In genomic region chr19:6841292-6841597, GRCm38 (mm10) we compare ENCODE assay signal across 9 mouse cellular contexts. TPM values are rescaled to one million over a fixed set of nuclear protein-coding genes. Genes with fewer than 3 reads are reported as not detected.
DNase-seq lines count a peak whose midpoint lies in the region; ATAC-seq and TF ChIP-seq lines count a peak whose summit lies in the region.
"Had no signal": no experiment of that assay in that cellular context is flagged by ENCODE, and none has a peak within 500 bp of the region (broad histone marks: within the 10 kb centered on the region; RNA-seq: fewer than 3 reads in every experiment).

No protein-coding gene starts in this region.

- H3K4me3 ChIP-seq in heart, embryonic 16.5 days (ENCODE audit: low read length): no peak overlapping the region
- no peak overlapping the region for H3K4me3 ChIP-seq in heart, embryonic 11.5 days (ENCODE audit: low read depth, low read length)
- H3K4me3 ChIP-seq in lung, postnatal 0 days (ENCODE audit: low read depth, low read length): no peak overlapping the region
- no peak overlapping the region for H3K4me3 ChIP-seq in neural tube, embryonic 14.5 days (ENCODE audit: low read depth, low read length)

- no peak for ATAC-seq in heart, embryonic 16.5 days (replicated peaks; ENCODE audit: extremely low read depth, insufficient read depth, low FRiP score)
- ATAC-seq in heart, embryonic 11.5 days (replicated peaks; ENCODE audit: insufficient number of reproducible peaks, low FRiP score, low TSS enrichment): no peak
- peak; percentile 54 for ATAC-seq in lung, postnatal 0 days
- peak; percentile 45; the same call in 1 of the 2 replicates for ATAC-seq in granulocyte monocyte progenitor cell, adult 5-6 weeks (replicated peaks; ENCODE audit: poor library complexity, severe bottlenecking)
- no peak for ATAC-seq in neural tube, embryonic 14.5 days (ENCODE audit: low read depth)

- no peak for TF ChIP-seq EP300 in lung, postnatal 0 days (IDR thresholded peaks at IDR 0.05)

- TF ChIP-seq CTCF in lung, postnatal 0 days (IDR thresholded peaks at IDR 0.05): no peak

- peaks cover 23% of the 10 kb centered on the region; the same call in 1 of the 2 replicates for H3K36me3 ChIP-seq in heart, embryonic 16.5 days (ENCODE audit: control insufficient read depth, insufficient read depth)
- peaks cover 5% of the 10 kb centered on the region; the same call in 1 of the 2 replicates for H3K36me3 ChIP-seq in heart, embryonic 11.5 days (ENCODE audit: control insufficient read depth, insufficient read depth, low read length)
- peaks cover 4% of the 10 kb centered on the region; the same call in 1 of the 2 replicates for H3K36me3 ChIP-seq in lung, postnatal 0 days (ENCODE audit: insufficient read depth, low read length)
- no peaks in the 10 kb centered on the region for H3K36me3 ChIP-seq in neural tube, embryonic 14.5 days (ENCODE audit: control insufficient read depth, insufficient read depth, low read length)

- peaks cover 6% of the 10 kb centered on the region for H3K4me1 ChIP-seq in heart, embryonic 16.5 days (ENCODE audit: control insufficient read depth, insufficient read depth, low read length)
- H3K4me1 ChIP-seq in heart, embryonic 11.5 days (ENCODE audit: control insufficient read depth, insufficient read depth, low read length): 0 out of 2 replicates have a peak, but pooled peaks cover 8% of the 10 kb centered on the region
- peaks cover 7% of the 10 kb centered on the region; the same call in 1 of the 2 replicates for H3K4me1 ChIP-seq in lung, postnatal 0 days (ENCODE audit: insufficient read depth, low read depth, low read length)
- H3K4me1 ChIP-seq in neural tube, embryonic 14.5 days (ENCODE audit: control insufficient read depth, insufficient read depth, low read length): peaks cover 16% of the 10 kb centered on the region

- H3K4me2 ChIP-seq in heart, embryonic 16.5 days (ENCODE audit: low read depth, low read length): peak overlapping the region; percentile 83
- H3K4me2 ChIP-seq in heart, embryonic 11.5 days: no peak overlapping the region; the same call in 1 of the 2 replicates
- H3K4me2 ChIP-seq in lung, postnatal 0 days (replicated peaks; ENCODE audit: low read depth, low read length): peak overlapping the region; percentile 91
- H3K4me2 ChIP-seq in neural tube, embryonic 14.5 days (ENCODE audit: low read depth, low read length): peak overlapping the region; percentile 98; the same call in 1 of the 2 replicates

- peaks cover 17% of the 10 kb centered on the region for H3K27me3 ChIP-seq in heart, embryonic 16.5 days (ENCODE audit: control insufficient read depth, insufficient read depth, low read length)
- peaks cover 57% of the 10 kb centered on the region for H3K27me3 ChIP-seq in heart, embryonic 11.5 days (ENCODE audit: control insufficient read depth, insufficient read depth, low read length)
- H3K27me3 ChIP-seq in lung, postnatal 0 days (replicated peaks; ENCODE audit: insufficient read depth, low read length): no peaks in the 10 kb centered on the region
- H3K27me3 ChIP-seq in neural tube, embryonic 14.5 days (ENCODE audit: control insufficient read depth, insufficient read depth, low read length): no peaks in the 10 kb centered on the region; the same call in 1 of the 2 replicates

- DNase-seq in lung, postnatal 0 days (ENCODE audit: low spot score): no peak
- DNase-seq in lung, postnatal 25 days (ENCODE audit: low spot score): no peak
- DNase-seq in cerebellum, postnatal 25 days: no peak
- DNase-seq in ovary, postnatal 14 days (ENCODE audit: low spot score): no peak
- DNase-seq: embryo, embryonic 11 days had no signal

- H3K9me3 ChIP-seq in heart, embryonic 16.5 days (replicated peaks; ENCODE audit: control insufficient read depth, low read length): peaks cover 3% of the 10 kb centered on the region; the same call in 1 of the 2 replicates
- H3K9me3 ChIP-seq in heart, embryonic 11.5 days (replicated peaks; ENCODE audit: control insufficient read depth, low read length): no peaks in the 10 kb centered on the region
- H3K9me3 ChIP-seq in lung, postnatal 0 days (ENCODE audit: low read length): no peaks in the 10 kb centered on the region
- H3K9me3 ChIP-seq in neural tube, embryonic 14.5 days (ENCODE audit: control insufficient read depth, low read length): no peaks in the 10 kb centered on the region

- H3K9ac ChIP-seq in heart, embryonic 16.5 days (ENCODE audit: low read length): peak overlapping the region; percentile 89
- no peak overlapping the region for H3K9ac ChIP-seq in heart, embryonic 11.5 days (ENCODE audit: low read depth, low read length)
- no peak overlapping the region for H3K9ac ChIP-seq in lung, postnatal 0 days (replicated peaks; ENCODE audit: low read depth)
- no peak overlapping the region for H3K9ac ChIP-seq in neural tube, embryonic 14.5 days (replicated peaks; ENCODE audit: low read depth, low read length)

- WGBS in heart, embryonic 16.5 days: 23% methylated on average over 3 of the region's 3 CpGs
- WGBS in heart, embryonic 11.5 days (ENCODE audit: insufficient replicate concordance): 15% methylated on average over 3 of the region's 3 CpGs
- 6% methylated on average over 3 of the region's 3 CpGs for WGBS in lung, postnatal 0 days
- WGBS in neural tube, embryonic 14.5 days: 7% methylated on average over 3 of the region's 3 CpGs

- H3K27ac ChIP-seq in heart, embryonic 16.5 days (ENCODE audit: low read length): no peak overlapping the region
- H3K27ac ChIP-seq in heart, embryonic 11.5 days (ENCODE audit: low read depth, low read length): no peak overlapping the region
- H3K27ac ChIP-seq in lung, postnatal 0 days (ENCODE audit: low read length): no peak overlapping the region
- no peak overlapping the region for H3K27ac ChIP-seq in neural tube, embryonic 14.5 days (ENCODE audit: low read depth, low read length)

RNA-seq across cellular contexts. Expression of gene Rps6ka4, which starts 0.8 kb away (rescaled TPM):
- polyA plus RNA-seq in heart, embryonic 16.5 days (2015; fragmentation: Nextera tagmentation; extraction: Ambion mirVana): 20.0 and 20.5 TPM in 2 replicates
- 11.1 and 11.7 TPM in 2 replicates for polyA plus RNA-seq in heart, embryonic 11.5 days (2014; fragmentation: Nextera tagmentation; extraction: Ambion mirVana)
- 36.7 and 40.6 TPM in 2 replicates for polyA plus RNA-seq in lung, postnatal 0 days (2015; fragmentation: Nextera tagmentation; extraction: Ambion mirVana)
- 2.8 and 13.3 TPM in 2 replicates for total RNA-seq in granulocyte monocyte progenitor cell, adult 5-6 weeks (2014; fragmentation: Nextera tagmentation)
- 3.9 and 8.1 TPM in 2 replicates for total RNA-seq in granulocyte monocyte progenitor cell, adult 5-6 weeks (2017)
- polyA plus RNA-seq in neural tube, embryonic 14.5 days (2014; fragmentation: Nextera tagmentation; extraction: Ambion mirVana): 9.6 and 10.4 TPM in 2 replicates

RNA-seq across cellular contexts. Expression of gene Ccdc88b, which starts 16.8 kb away (rescaled TPM):
- 1.00 and 3.8 TPM in 2 replicates for polyA plus RNA-seq in heart, embryonic 16.5 days (2015; fragmentation: Nextera tagmentation; extraction: Ambion mirVana)
- 0.15 and 0.84 TPM in 2 replicates for polyA plus RNA-seq in heart, embryonic 11.5 days (2014; fragmentation: Nextera tagmentation; extraction: Ambion mirVana)
- polyA plus RNA-seq in lung, postnatal 0 days (2015; fragmentation: Nextera tagmentation; extraction: Ambion mirVana): 2.9 and 6.3 TPM in 2 replicates
- 17.8 and 22.6 TPM in 2 replicates for total RNA-seq in granulocyte monocyte progenitor cell, adult 5-6 weeks (2014; fragmentation: Nextera tagmentation)
- total RNA-seq in granulocyte monocyte progenitor cell, adult 5-6 weeks (2017): 53.1 and 58.0 TPM in 2 replicates
- 0.32 TPM in 2 replicates for polyA plus RNA-seq in neural tube, embryonic 14.5 days (2014; fragmentation: Nextera tagmentation; extraction: Ambion mirVana)

Comparison
In these comparisons a context has a peak if more than half of its experiments do, and no peak if none do; other contexts are left out.
1. ATAC-seq: peak in lung, postnatal 0 days (single experiment) and granulocyte monocyte progenitor cell, adult 5-6 weeks (single experiment); none in heart, embryonic 16.5 days (single experiment), heart, embryonic 11.5 days (single experiment) and neural tube, embryonic 14.5 days (single experiment).